Mouse (Mus musculus): ENCODE measurements around the gene Ttyh2.

DNA sequence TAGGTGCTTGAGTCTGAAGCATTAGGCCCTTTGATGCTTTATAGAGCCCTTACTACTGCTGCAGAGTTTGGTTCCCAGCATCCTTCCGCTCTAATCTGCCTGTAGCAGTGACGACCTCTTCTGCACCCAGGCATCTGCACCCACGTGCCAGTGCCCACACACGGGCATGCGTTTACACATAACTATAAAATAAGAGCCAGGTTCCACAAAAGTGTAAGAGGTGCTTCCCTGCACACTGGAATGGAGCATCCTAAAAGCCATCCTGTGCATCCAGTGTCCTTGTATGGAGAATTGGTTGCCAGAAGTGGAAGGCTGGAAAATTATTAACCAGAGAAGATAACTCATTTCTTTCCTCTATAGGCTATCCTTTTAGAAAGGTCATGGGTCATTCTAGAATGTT is 4.1 kb upstream of the Ttyh2 start:
- TF ChIP-seq CTCF (IDR thresholded peaks at IDR 0.05; ENCODE audit: control insufficient read depth, insufficient read depth, low read length) (no peak), POLR2A (IDR thresholded peaks at IDR 0.05; ENCODE audit: borderline replicate concordance, control insufficient read depth, low read depth, low read length) (no peak)

Data from bone marrow, adult 2 months (tissue).